Mouse (Mus musculus) cerebellum, postnatal 4 days (tissue): ENCODE data around the gene Synpr.
A peak's percentile ranks its signal among the peaks of the same experiment; 100 is the strongest.

Source experiments
- DNase-seq, 2 experiments: peaks; one replicate each; pipeline ENCODE4 v3.0.0; 2022; ENCODE audit warnings: low spot score in 2 of 2, mixed read lengths in 1 of 2

Gene Synpr

GRCm38 (mm10) chr14:13354154-13354553 lies 69.6 kb downstream of the Synpr start:
- DNase-seq = peak in 1 of 2 experiments; percentile 14

- peak; percentile 46 to 66 for DNase-seq
Observed at GRCm38 (mm10) chr14:13355569-13356362, 71.2 kb downstream of the Synpr start.

- no peak for DNase-seq
Observed at GRCm38 (mm10) chr14:13357101-13357667, 72.6 kb downstream of the Synpr start.

- DNase-seq = no peak
Observed at GRCm38 (mm10) chr14:13358037-13358436, 73.5 kb downstream of the Synpr start.

- DNase-seq = no peak
Observed at GRCm38 (mm10) chr14:13361184-13361583, 76.6 kb downstream of the Synpr start.

GRCm38 (mm10) chr14:13361642-13362041 lies 77.1 kb downstream of the Synpr start:
- DNase-seq = no peak

- no peak for DNase-seq
Observed at GRCm38 (mm10) chr14:13368309-13368708, 83.7 kb downstream of the Synpr start.

- DNase-seq = no peak
Observed at GRCm38 (mm10) chr14:13389081-13389480, 104.5 kb downstream of the Synpr start.

- no peak for DNase-seq
Observed at GRCm38 (mm10) chr14:13389954-13390353, 105.4 kb downstream of the Synpr start.

- no peak for DNase-seq
Observed at GRCm38 (mm10) chr14:13399226-13400020, 114.8 kb downstream of the Synpr start.

GRCm38 (mm10) chr14:13411636-13412035 lies 127.1 kb downstream of the Synpr start:
- DNase-seq = no peak

GRCm38 (mm10) chr14:13440723-13441122 lies 156.1 kb downstream of the Synpr start:
- DNase-seq = no peak

- DNase-seq = no peak
Observed at GRCm38 (mm10) chr14:13444908-13445307, 160.3 kb downstream of the Synpr start.

GRCm38 (mm10) chr14:13453461-13454204 lies 169.1 kb downstream of the Synpr start:
- peak in 1 of 2 experiments; percentile 2 for DNase-seq

GRCm38 (mm10) chr14:13454991-13455390 lies 170.4 kb downstream of the Synpr start:
- DNase-seq = no peak

- no peak for DNase-seq
Observed at GRCm38 (mm10) chr14:13459333-13459732, 174.8 kb downstream of the Synpr start.

- no peak for DNase-seq
Observed at GRCm38 (mm10) chr14:13469211-13469610, 184.6 kb downstream of the Synpr start.

GRCm38 (mm10) chr14:13477821-13478220 lies 193.2 kb downstream of the Synpr start:
- DNase-seq = no peak

GRCm38 (mm10) chr14:13505355-13505754 lies 220.8 kb downstream of the Synpr start:
- DNase-seq = no peak

GRCm38 (mm10) chr14:13518608-13519139 lies 234.1 kb downstream of the Synpr start:
- DNase-seq = no peak

- DNase-seq = no peak
Observed at GRCm38 (mm10) chr14:13519239-13520011, 234.8 kb downstream of the Synpr start.
